Mouse (Mus musculus): ENCODE data around the gene Strip2. TPM values are rescaled to one million over a fixed set of nuclear protein-coding genes. Genes with fewer than 3 reads are reported as not detected.

Gene Strip2
- total RNA-seq, 2 experiments from 2014 or later = 52.9 to 63.3 TPM

GRCm38 (mm10) chr6:29925594-29926219 is 8.9 kb downstream of the Strip2 start:
- no peak for DNase-seq (ENCODE audit: low spot score)
- intact Hi-C loops (cut with DNase I) = no loop called here

- intact Hi-C loops (cut with DNase I) = no loop called here
- DNase-seq (ENCODE audit: low spot score) = no peak
Observed at GRCm38 (mm10) chr6:29930087-29930486, 13.3 kb downstream of the Strip2 start.

- DNase-seq (ENCODE audit: low spot score) = no peak
- intact Hi-C loops (cut with DNase I) = no loop called here
Observed at GRCm38 (mm10) chr6:29930665-29931064, 13.9 kb downstream of the Strip2 start.

GRCm38 (mm10) chr6:29931181-29931580 is 14.4 kb downstream of the Strip2 start:
- intact Hi-C loops (cut with DNase I) = no loop called here
- DNase-seq (ENCODE audit: low spot score) = no peak

- intact Hi-C loops (cut with DNase I) = no loop called here
- no peak for DNase-seq (ENCODE audit: low spot score)
Observed at GRCm38 (mm10) chr6:29935741-29936140, 18.9 kb downstream of the Strip2 start.

- DNase-seq (ENCODE audit: low spot score) = no peak
- intact Hi-C loops (cut with DNase I) = loop anchor here (5.0 kb wide), 1 partner anchor 88 kb away; no protein-coding TSS in a partner anchor
Observed at GRCm38 (mm10) chr6:29940428-29940827, 23.6 kb downstream of the Strip2 start.

GRCm38 (mm10) chr6:29941036-29941435 is 24.2 kb downstream of the Strip2 start:
- no peak for DNase-seq (ENCODE audit: low spot score)
- intact Hi-C loops (cut with DNase I) = loop anchor here (5.0 kb wide), 1 partner anchor 89 kb away; no protein-coding TSS in a partner anchor

- no peak for DNase-seq (ENCODE audit: low spot score)
- intact Hi-C loops (cut with DNase I) = loop anchor here (5.0 kb wide), 1 partner anchor 92 kb away; no protein-coding TSS in a partner anchor
Observed at GRCm38 (mm10) chr6:29944465-29944864, 27.7 kb downstream of the Strip2 start.

- intact Hi-C loops (cut with DNase I) = no loop called here
Observed at GRCm38 (mm10) chr6:29946568-29946967, 29.8 kb downstream of the Strip2 start.

GRCm38 (mm10) chr6:29947823-29948222 is 31.0 kb downstream of the Strip2 start:
- no peak for DNase-seq (ENCODE audit: low spot score)
- intact Hi-C loops (cut with DNase I) = no loop called here

More at GRCm38 (mm10) chr6:29946568-29946967, 29.8 kb downstream of the Strip2 start:
- DNase-seq (ENCODE audit: low spot score) = no peak

GRCm38 (mm10) chr6:29956749-29957148 is 39.9 kb downstream of the Strip2 start:
- no peak for DNase-seq (ENCODE audit: low spot score)
- intact Hi-C loops (cut with DNase I) = no loop called here

- intact Hi-C loops (cut with DNase I) = no loop called here
- DNase-seq (ENCODE audit: low spot score) = no peak
Observed at GRCm38 (mm10) chr6:29958669-29959068, 41.9 kb downstream of the Strip2 start.

- intact Hi-C loops (cut with DNase I) = no loop called here
- DNase-seq (ENCODE audit: low spot score) = no peak
Observed at GRCm38 (mm10) chr6:29961081-29961480, 44.3 kb downstream of the Strip2 start.

- intact Hi-C loops (cut with DNase I) = no loop called here
- no peak for DNase-seq (ENCODE audit: low spot score)
Observed at GRCm38 (mm10) chr6:29967917-29968316, 51.1 kb downstream of the Strip2 start.

- intact Hi-C loops (cut with DNase I) = loop anchor here (10.0 kb wide), 1 partner anchor 231 kb away; no protein-coding TSS in a partner anchor
- DNase-seq (ENCODE audit: low spot score) = no peak
Observed at GRCm38 (mm10) chr6:29973341-29973740, 56.5 kb downstream of the Strip2 start.

GRCm38 (mm10) chr6:29974836-29975235 is 58.0 kb downstream of the Strip2 start:
- intact Hi-C loops (cut with DNase I) = loop anchor here (10.0 kb wide), 1 partner anchor 230 kb away; no protein-coding TSS in a partner anchor
- no peak for DNase-seq (ENCODE audit: low spot score)

- DNase-seq (ENCODE audit: low spot score) = no peak
- intact Hi-C loops (cut with DNase I) = no loop called here
Observed at GRCm38 (mm10) chr6:29980461-29980860, 63.6 kb downstream of the Strip2 start.

- intact Hi-C loops (cut with DNase I) = no loop called here
Observed at GRCm38 (mm10) chr6:29981797-29982196, 65.0 kb downstream of the Strip2 start.

GRCm38 (mm10) chr6:29985058-29985498 is 68.3 kb downstream of the Strip2 start:
- peak; percentile 88 for DNase-seq (ENCODE audit: low spot score)
- intact Hi-C loops (cut with DNase I) = loop anchor here (5.0 kb wide), 1 partner anchor 62 kb away; the partner anchor contains the start of gene Nrf1

More at GRCm38 (mm10) chr6:29981797-29982196, 65.0 kb downstream of the Strip2 start:
- no peak for DNase-seq (ENCODE audit: low spot score)

GRCm38 (mm10) chr6:29985504-29985903 is 68.7 kb downstream of the Strip2 start:
- no peak for DNase-seq (ENCODE audit: low spot score)
- intact Hi-C loops (cut with DNase I) = loop anchor here (5.0 kb wide), 1 partner anchor 62 kb away; the partner anchor contains the start of gene Nrf1

- intact Hi-C loops (cut with DNase I) = loop anchor here (5.0 kb wide), 1 partner anchor 61 kb away; the partner anchor contains the start of gene Nrf1
- no peak for DNase-seq (ENCODE audit: low spot score)
Observed at GRCm38 (mm10) chr6:29985986-29986385, 69.2 kb downstream of the Strip2 start.

Measured in heart, postnatal 25 days (tissue).